Mouse (Mus musculus) megakaryocyte progenitor cell, adult 5-6 weeks (primary cell): Measurements from ENCODE around the gene Gm21294. TPM values are rescaled to one million over a fixed set of nuclear protein-coding genes. Genes with fewer than 3 reads are reported as not detected.
"Not testable (repeated sequence)": the region's sequence is repeated elsewhere in the genome, so short reads cannot be mapped to it uniquely, and the experiment has no call there.

Experiments used
- ATAC-seq: replicated peaks from 2 replicates; pipeline ENCODE4 v1.8.0; 2016; ENCODE audit warnings: mild to moderate bottlenecking, moderate TSS enrichment, inconsistent platforms; ENCODE audit not compliant: poor library complexity
- total RNA-seq, 2 experiments: library from RNA; stranded (forward) in 1 of 2; stranded (reverse) in 1 of 2; fragments of 157-497, 149-512 nt in 1 of 2; fragments of 200-1000 nt in 1 of 2; gene quantifications; 2 replicates each; pipeline versions ENCODE4 v1.2.3 to v1.2.4; 2015 to 2017

The Gm21294 gene
- not detected in 2 replicates for total RNA-seq (2015)
- not detected in 2 replicates for total RNA-seq (2017)

GRCm38 (mm10) chrY:89052506-89052905 is at the start of gene Gm21294:
TSS of gene Gm21294 (plus strand) at chrY:89052806.
- not testable (repeated sequence) for ATAC-seq

GRCm38 (mm10) chrY:89126246-89126645 is 73.6 kb downstream of the Gm21294 start:
- not testable (repeated sequence) for ATAC-seq
